Mouse (Mus musculus): ENCODE results near the gene Cad.

Cad gene

DNA sequence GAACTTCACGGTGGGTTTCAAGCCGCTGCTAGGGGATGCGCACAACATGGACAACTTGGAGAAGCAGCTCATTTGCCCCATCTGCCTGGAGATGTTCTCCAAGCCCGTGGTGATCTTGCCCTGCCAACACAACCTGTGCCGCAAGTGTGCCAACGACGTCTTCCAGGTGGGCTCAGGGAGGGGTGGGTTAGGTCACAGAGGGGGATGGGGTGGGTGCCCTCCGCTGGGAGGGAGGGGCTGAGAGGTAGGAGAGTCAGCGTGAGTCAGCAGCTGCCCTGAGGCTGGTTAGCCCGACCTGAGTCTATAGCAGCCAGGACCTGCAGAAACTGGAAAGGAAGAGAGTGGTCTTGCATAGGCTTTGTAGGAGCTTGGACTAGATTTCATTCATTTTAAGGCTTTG, 62.3 kb downstream of the Cad start:
- no peak for DNase-seq

DNA sequence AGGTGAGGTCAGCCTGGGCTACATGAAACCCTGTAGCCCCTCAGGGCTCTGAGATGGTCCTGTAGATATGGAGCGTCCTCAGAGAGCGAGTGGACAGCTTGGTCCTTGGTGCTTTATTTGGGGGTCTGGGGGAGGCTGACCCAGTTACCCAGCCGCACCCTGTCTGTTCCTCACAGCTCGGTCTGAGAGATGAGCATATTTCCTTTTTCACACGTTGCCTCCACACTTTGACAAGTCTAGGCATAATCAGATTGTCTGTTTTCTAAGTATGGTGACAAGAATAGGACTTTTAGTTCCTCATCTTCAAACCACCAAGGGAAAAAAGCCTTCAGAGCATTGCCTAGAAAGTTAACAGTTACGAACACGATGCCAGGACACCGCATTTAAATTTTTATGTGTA, 66.5 kb downstream of the Cad start:
- DNase-seq = no peak

DNA sequence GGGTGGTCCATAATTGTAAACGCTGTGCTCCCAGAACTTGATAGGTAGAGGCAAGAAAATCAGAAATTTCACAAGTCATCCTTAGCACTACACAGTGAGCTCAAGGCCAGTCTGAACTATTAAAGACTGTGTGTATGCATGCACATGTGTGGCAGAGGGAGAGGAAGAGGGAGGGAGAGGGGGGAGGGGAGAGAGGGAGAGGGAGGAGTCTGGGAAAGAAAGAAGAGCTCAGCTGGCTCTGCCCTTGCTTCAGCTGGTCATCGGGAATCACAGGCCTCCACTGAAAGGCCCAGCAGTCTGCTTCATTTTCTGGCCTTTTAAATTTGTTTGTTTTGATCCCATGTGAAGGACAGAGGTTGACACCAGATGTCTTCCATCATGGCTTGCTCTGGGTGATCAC, 68.9 kb downstream of the Cad start:
- DNase-seq = no peak

DNA sequence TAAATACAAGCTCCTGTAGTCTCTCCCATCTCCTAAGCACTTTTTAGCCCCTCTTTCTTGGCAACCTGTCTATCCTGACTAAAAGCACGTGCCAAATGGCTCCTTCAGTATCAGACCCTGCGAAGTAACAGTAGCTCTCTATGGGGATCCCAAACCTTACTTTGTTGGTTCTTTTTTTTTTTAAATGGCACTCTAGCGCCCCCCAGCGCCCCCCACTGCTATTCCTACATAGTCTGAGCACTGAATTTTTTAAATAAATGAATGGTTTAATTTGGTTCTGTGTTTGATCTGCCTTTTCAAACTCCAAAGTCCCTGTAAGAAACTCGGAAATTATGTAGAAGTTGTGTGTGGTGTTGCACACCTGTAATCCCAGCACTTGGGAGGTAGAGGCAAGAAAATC, 71.5 kb downstream of the Cad start:
- DNase-seq = no peak
